Mouse (Mus musculus): ENCODE measurements at regions not wholly inside any gene's neighbourhood (a gene's known extent, or its start where the extent isn't known, plus 50 kb on each side); places are given as distances from the start of the nearest gene placed in this dataset.

DNA sequence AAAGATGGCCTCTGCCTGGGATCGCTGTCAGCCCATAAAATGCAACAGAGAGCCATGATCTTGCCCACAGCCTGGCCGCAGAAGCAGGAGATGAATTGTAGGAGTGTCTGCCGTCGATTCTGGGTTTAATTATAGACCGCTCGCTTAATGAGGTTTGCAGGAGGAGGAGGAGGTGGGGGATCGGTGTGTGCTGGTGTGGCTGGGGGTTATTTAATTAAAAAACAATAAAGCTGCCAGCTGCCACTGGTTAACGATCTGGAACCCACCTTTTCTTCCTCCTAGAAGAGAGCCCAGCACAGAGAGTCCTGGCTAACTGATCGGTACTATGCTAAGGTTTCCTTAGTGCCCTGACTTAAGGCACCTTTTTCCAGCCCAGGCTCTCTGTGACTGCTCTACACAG is 231.4 kb upstream of the Pard3b start:
- in situ Hi-C loops (cut with MboI, MseI) = no loop called here

GRCm38 (mm10) chr1:61414772-61415171 is 223.9 kb upstream of the Pard3b start:
- in situ Hi-C loops (cut with MboI, MseI) = no loop called here

DNA sequence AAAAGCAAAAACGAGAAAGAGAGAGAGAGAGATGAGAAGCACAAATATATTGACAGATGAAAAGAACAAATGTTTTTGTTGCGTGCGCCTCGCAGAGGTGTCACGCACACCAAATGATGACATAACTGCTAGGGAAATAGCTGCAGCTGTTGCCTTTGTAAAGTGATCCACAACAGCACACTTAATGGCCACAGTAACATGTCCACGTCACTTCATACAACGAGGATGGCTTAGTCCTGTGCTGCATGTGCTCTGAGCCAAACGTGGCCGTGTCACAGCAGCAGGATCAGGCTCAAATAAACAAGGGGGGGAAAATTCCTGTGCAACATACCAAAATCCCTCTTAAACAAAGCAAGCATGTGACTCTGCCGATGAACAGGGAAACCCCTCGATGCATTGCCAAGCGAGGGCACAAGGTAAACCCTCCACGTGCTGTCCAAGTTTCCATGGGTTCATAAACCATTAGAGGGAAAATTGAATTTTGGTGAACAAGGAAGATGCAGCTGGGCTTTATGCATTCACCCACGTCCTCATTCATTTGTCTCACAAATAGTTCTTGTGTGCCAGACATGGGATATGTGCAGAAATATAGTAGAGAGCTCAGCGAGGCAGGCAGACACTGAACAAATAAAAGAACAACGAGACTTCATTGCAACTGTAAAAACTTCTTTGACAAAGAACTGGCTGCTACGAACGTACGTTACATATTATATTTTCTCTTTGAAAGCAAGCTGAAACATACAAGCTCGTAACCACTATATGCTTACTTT is 223.0 kb upstream of the Pard3b start:
- in situ Hi-C loops (cut with MboI, MseI) = no loop called here

DNA sequence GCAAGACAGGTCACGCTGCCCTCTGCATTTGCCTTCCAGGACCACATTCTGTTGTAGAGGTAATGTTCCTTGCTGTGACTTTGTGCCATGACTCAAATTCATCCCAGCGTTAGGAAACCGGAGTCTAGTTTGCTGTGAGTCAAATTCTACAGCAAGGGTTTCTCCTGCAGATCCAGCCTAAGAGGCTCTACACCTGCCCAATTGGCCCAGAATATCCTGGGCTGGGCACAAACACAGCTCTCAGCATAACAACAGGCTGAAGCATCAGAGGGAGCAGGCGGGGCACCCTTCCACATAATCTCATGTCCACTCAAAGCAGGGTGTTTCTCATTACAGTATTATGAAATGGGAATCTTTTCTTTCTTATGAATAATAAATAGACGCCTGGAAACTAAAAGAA is 220.2 kb upstream of the Pard3b start:
- in situ Hi-C loops (cut with MboI, MseI) = no loop called here

DNA sequence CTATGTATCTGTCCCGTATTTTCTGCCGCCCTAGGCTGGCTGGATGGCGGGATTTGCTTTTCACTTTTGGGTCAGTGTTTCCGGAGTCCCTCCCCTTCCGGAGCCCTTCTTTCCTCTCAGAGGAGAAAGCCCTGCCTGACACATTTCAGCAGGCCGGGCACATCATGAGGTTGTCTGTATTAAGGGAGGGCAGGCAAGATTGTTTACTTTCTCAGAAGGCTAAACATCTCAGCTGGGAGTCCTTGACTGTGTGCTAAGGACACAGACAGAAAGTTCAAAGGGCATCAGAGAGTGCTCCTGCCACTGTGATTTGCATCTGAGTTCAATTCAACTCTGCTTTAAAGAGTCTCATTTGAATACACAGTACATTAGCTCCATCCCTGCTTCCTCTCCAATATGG is 218.8 kb upstream of the Pard3b start:
- in situ Hi-C loops (cut with MboI, MseI) = no loop called here

- in situ Hi-C loops (cut with MboI, MseI) = no loop called here
Measured at GRCm38 (mm10) chr1:61423253-61423652, 215.4 kb upstream of the Pard3b start.

GRCm38 (mm10) chr1:61428706-61429501 is 209.7 kb upstream of the Pard3b start:
- in situ Hi-C loops (cut with MboI, MseI) = no loop called here

GRCm38 (mm10) chr1:61437603-61438002 is 201.0 kb upstream of the Pard3b start:
- in situ Hi-C loops (cut with MboI, MseI) = no loop called here

DNA sequence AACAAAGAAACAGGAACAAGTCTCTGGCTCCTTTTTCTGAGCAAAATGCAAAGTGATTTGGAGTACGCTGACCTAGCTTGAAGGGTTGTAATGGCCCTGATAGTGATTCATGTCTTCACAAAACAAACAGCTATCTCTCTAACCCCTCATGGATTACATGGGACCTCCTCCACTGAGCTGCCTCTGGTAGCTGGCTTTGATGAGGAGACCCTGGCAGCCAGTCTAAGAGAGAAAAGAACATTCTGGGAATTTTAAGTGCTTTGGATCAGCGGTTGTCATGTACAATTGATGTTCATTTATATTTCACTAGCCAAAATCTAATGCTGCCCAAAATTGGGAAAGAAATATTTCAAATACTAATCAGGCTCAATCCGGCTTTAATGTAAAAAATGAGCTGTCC is 177.2 kb upstream of the Pard3b start:
- in situ Hi-C loops (cut with MboI, MseI) = no loop called here

GRCm38 (mm10) chr1:61470617-61471214 is 167.9 kb upstream of the Pard3b start:
- in situ Hi-C loops (cut with MboI, MseI) = no loop called here

DNA sequence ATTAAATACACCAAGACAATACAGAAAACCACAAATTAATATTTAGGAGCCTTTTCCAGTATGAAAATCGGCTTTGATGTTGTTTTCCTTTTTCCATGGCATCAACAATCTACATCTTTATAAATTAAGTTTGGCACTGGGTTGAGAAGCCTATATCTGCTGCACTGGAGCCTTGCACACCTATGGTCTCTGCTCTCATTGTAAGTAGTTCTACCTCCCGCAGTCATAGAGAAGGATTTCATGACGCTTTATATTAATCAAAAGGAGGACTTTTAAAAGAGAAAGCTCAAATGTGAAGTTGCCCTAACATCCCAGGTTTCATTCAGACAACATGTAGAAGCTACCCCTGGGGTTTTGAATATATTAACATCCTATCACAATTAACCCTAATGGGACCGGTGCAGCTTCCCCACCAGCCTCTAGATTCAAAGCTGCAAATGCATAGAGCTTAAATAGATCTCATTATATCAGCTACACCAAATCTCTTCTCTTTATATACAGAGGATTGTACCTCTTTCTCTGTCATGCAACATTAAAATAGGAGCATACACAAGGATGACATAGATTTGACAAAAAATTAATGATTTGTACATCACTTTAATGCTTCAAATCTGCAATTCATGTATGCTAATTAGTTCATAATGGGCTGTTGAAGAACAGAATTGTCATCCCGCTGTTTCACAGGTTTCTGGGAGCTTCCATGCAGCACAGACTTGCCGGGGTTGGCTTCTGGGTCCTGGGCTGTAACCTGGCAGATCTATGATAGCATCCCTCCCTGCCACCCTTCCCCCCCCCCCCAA is 166.6 kb upstream of the Pard3b start:
- in situ Hi-C loops (cut with MboI, MseI) = no loop called here

- in situ Hi-C loops (cut with MboI, MseI) = no loop called here
Measured at GRCm38 (mm10) chr1:61472579-61473242, 165.9 kb upstream of the Pard3b start.

- in situ Hi-C loops (cut with MboI, MseI) = no loop called here
Measured at GRCm38 (mm10) chr1:61485459-61485858, 153.2 kb upstream of the Pard3b start.

GRCm38 (mm10) chr1:61524886-61525285 is 113.7 kb upstream of the Pard3b start:
- in situ Hi-C loops (cut with MboI, MseI) = no loop called here

- in situ Hi-C loops (cut with MboI, MseI) = no loop called here
Measured at GRCm38 (mm10) chr1:61525881-61526280, 112.7 kb upstream of the Pard3b start.

GRCm38 (mm10) chr1:61528757-61529156 is 109.9 kb upstream of the Pard3b start:
- in situ Hi-C loops (cut with MboI, MseI) = no loop called here

- in situ Hi-C loops (cut with MboI, MseI) = no loop called here
Measured at GRCm38 (mm10) chr1:61530166-61530565, 108.5 kb upstream of the Pard3b start.

GRCm38 (mm10) chr1:61531487-61531886 is 107.1 kb upstream of the Pard3b start:
- in situ Hi-C loops (cut with MboI, MseI) = no loop called here

- in situ Hi-C loops (cut with MboI, MseI) = no loop called here
Measured at GRCm38 (mm10) chr1:61540081-61540480, 98.5 kb upstream of the Pard3b start.

DNA sequence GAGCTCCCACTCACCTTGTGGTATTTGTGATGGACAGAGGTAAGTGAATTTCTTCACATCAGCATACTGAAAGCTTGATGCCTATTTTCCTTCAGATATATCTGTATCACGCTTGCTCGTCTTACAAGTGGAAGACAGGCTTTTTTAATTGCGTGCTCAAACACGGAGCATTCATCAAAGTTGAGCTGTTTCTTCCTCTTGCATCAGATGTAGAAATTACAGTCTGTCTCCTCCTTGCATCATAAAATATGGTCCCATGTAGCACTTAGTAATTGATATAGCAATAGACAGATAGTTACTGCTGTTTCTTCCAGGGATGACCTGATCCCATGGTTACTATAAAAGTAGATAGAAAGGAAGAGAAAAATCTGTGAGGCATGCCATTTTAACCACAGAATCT is 97.5 kb upstream of the Pard3b start:
- in situ Hi-C loops (cut with MboI, MseI) = no loop called here

Measured in T-helper 2 cell (primary cell).